Mouse (Mus musculus): Measurements from ENCODE around the gene Gtpbp1.

DNA sequence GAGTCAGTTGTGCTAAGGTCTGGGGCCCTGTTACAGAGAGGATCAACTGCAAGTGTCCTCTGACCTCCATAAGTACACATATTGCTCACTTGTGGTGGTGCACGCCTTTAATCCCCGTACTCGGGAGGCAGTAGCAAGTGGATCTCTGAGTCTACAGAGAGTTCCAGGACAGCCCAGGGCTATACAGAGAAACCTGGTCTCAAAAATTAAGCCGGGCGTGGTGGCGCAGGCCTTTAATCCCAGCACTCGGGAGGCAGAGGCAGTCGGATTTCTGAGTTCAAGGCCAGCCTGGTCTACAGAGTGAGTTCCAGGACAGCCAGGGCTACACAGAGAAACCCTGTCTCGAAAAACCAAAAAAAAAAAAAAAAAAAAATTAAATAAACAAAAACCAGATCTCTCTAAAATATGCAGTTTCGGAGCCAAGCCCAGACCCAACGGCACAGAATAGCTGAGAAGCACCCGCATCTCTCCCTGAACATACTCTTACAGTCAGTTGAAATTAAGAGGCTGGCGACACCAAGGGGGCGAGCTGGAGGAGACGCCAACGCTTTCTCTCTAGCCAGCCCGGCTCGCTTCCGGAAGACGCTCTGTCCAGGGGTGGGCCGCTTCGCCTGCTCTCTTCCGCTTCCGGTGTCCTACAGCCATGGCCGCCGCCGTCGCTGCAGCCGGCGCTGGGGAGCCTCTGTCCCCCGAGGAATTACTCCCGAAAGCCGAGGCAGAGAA is 20.2 kb upstream of the Gtpbp1 start, which contains the start of gene Tomm22:
- TF ChIP-seq SMC3 (IDR thresholded peaks at IDR 0.05; ENCODE audit: low read depth, low read length) (no peak), EP300 (IDR thresholded peaks at IDR 0.05; ENCODE audit: low read length) (no peak)

Measured in CH12.LX (cell line).